Mouse (Mus musculus): Measurements from ENCODE around the gene Smyd1.

Gene Smyd1

GRCm38 (mm10) chr6:71258562-71258961 lies 63.5 kb downstream of the Smyd1 start:
- no peak for DNase-seq

GRCm38 (mm10) chr6:71257375-71257774 lies 64.7 kb downstream of the Smyd1 start:
- DNase-seq: no peak

GRCm38 (mm10) chr6:71256166-71256565 lies 65.9 kb downstream of the Smyd1 start:
- DNase-seq: no peak

GRCm38 (mm10) chr6:71254456-71254855 lies 67.6 kb downstream of the Smyd1 start:
- DNase-seq: no peak

GRCm38 (mm10) chr6:71250951-71251350 lies 71.1 kb downstream of the Smyd1 start:
- no peak for DNase-seq

GRCm38 (mm10) chr6:71249615-71250014 lies 72.4 kb downstream of the Smyd1 start:
- DNase-seq: no peak

GRCm38 (mm10) chr6:71248420-71248819 lies 73.6 kb downstream of the Smyd1 start:
- DNase-seq: no peak

GRCm38 (mm10) chr6:71243258-71243657 lies 78.8 kb downstream of the Smyd1 start:
- no peak for DNase-seq

- no peak for DNase-seq
Measured at GRCm38 (mm10) chr6:71242811-71243210, 79.2 kb downstream of the Smyd1 start.

GRCm38 (mm10) chr6:71240831-71241230 lies 81.2 kb downstream of the Smyd1 start:
- DNase-seq: no peak

- no peak for DNase-seq
Measured at GRCm38 (mm10) chr6:71239069-71239750, 82.8 kb downstream of the Smyd1 start.

- no peak for DNase-seq
Measured at GRCm38 (mm10) chr6:71237031-71237431, 85.0 kb downstream of the Smyd1 start.

- no peak for DNase-seq
Measured at GRCm38 (mm10) chr6:71236506-71236905, 85.5 kb downstream of the Smyd1 start.

GRCm38 (mm10) chr6:71235944-71236343 lies 86.1 kb downstream of the Smyd1 start:
- DNase-seq: no peak

- no peak for DNase-seq
Measured at GRCm38 (mm10) chr6:71235121-71235520, 86.9 kb downstream of the Smyd1 start.

- DNase-seq: no peak
Measured at GRCm38 (mm10) chr6:71227157-71227770, 94.8 kb downstream of the Smyd1 start.

GRCm38 (mm10) chr6:71226544-71226943 lies 95.5 kb downstream of the Smyd1 start:
- DNase-seq: no peak

GRCm38 (mm10) chr6:71224184-71224943 lies 97.7 kb downstream of the Smyd1 start:
- no peak for DNase-seq

GRCm38 (mm10) chr6:71221501-71221900 lies 100.5 kb downstream of the Smyd1 start:
- no peak for DNase-seq

GRCm38 (mm10) chr6:71212471-71212870 lies 109.6 kb downstream of the Smyd1 start:
- no peak for DNase-seq

GRCm38 (mm10) chr6:71211917-71212316 lies 110.1 kb downstream of the Smyd1 start:
- DNase-seq: no peak

GRCm38 (mm10) chr6:71208691-71209090 lies 113.3 kb downstream of the Smyd1 start:
- no peak for DNase-seq

- DNase-seq: no peak
Measured at GRCm38 (mm10) chr6:71204166-71204565, 117.9 kb downstream of the Smyd1 start.

- no peak for DNase-seq
Measured at GRCm38 (mm10) chr6:71203674-71204073, 118.4 kb downstream of the Smyd1 start.

Measured in right cerebral cortex, postnatal 25 days (tissue).